Mouse (Mus musculus): ENCODE measurements at regions not wholly inside any gene's neighbourhood (a gene's known extent, or its start where the extent isn't known, plus 50 kb on each side); places are given as distances from the start of the nearest gene placed in this dataset.

- Histone ChIP-seq H3K4me3 (ENCODE audit: low read depth, low read length) (no peak overlapping the region), H3K36me3 (ENCODE audit: control insufficient read depth, insufficient read depth, low read length) (no peaks in the 10 kb centered on the region), H3K4me1 (ENCODE audit: control insufficient read depth, insufficient read depth, insufficient read length, low read length) (no peaks in the 10 kb centered on the region), H3K27me3 (ENCODE audit: control insufficient read depth, insufficient read depth, low read length) (no peaks in the 10 kb centered on the region), H3K27ac (ENCODE audit: insufficient read depth, low read depth, low read length) (no peak overlapping the region)
- TF ChIP-seq CTCF (IDR thresholded peaks at IDR 0.05; ENCODE audit: extremely low read depth, insufficient read length, insufficient replicate concordance, low read depth, low read length) (no peak), POLR2A (IDR thresholded peaks at IDR 0.05; ENCODE audit: low read depth, low read length) (no peak)
- 87% methylated on average over 4 of the region's 4 CpGs for WGBS
Measured at GRCm38 (mm10) chr2:50433166-50433565, 136.6 kb upstream of the Mmadhc start.

DNA sequence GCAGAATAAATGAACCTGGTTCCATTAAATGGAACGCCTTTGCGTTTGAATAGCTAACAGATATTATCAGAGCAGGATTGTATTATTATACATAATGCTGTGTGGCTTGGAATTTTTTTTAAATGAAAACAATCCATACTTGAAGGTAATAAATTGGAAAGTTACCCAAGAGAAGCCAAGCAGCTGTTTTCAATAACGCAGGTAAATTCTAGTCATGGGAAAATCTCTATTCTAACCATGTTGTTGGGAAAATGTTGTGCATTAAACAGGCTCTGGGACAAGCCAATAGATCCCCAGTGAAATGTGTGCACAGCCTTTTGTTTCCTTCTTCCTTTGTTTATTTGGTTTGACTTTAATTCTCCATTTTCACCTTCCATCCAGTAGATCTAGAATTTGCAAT is 128.6 kb upstream of the Mmadhc start:
- TF ChIP-seq CTCF (IDR thresholded peaks at IDR 0.05; ENCODE audit: extremely low read depth, insufficient read length, insufficient replicate concordance, low read depth, low read length) (no peak), POLR2A (IDR thresholded peaks at IDR 0.05; ENCODE audit: low read depth, low read length) (no peak)
- H3K27ac ChIP-seq (ENCODE audit: insufficient read depth, low read depth, low read length): no peak overlapping the region
- H3K4me3 ChIP-seq (ENCODE audit: low read depth, low read length): no peak overlapping the region
- no peaks in the 10 kb centered on the region for H3K27me3 ChIP-seq (ENCODE audit: control insufficient read depth, insufficient read depth, low read length)
- no peaks in the 10 kb centered on the region for H3K36me3 ChIP-seq (ENCODE audit: control insufficient read depth, insufficient read depth, low read length)
- 69% methylated on average over 3 of the region's 3 CpGs for WGBS
- no peaks in the 10 kb centered on the region for H3K4me1 ChIP-seq (ENCODE audit: control insufficient read depth, insufficient read depth, insufficient read length, low read length)

GRCm38 (mm10) chr2:50419648-50420047 is 123.0 kb upstream of the Mmadhc start:
- no peaks in the 10 kb centered on the region for H3K4me1 ChIP-seq (ENCODE audit: control insufficient read depth, insufficient read depth, insufficient read length, low read length)
- H3K27me3 ChIP-seq (ENCODE audit: control insufficient read depth, insufficient read depth, low read length): no peaks in the 10 kb centered on the region
- H3K27ac ChIP-seq (ENCODE audit: insufficient read depth, low read depth, low read length): no peak overlapping the region
- 25% methylated on average over 3 of the region's 3 CpGs for WGBS
- TF ChIP-seq CTCF (IDR thresholded peaks at IDR 0.05; ENCODE audit: extremely low read depth, insufficient read length, insufficient replicate concordance, low read depth, low read length): no peak
- TF ChIP-seq POLR2A (IDR thresholded peaks at IDR 0.05; ENCODE audit: low read depth, low read length): no peak
- no peak overlapping the region for H3K4me3 ChIP-seq (ENCODE audit: low read depth, low read length)
- H3K36me3 ChIP-seq (ENCODE audit: control insufficient read depth, insufficient read depth, low read length): no peaks in the 10 kb centered on the region

GRCm38 (mm10) chr2:50417643-50418042 is 121.0 kb upstream of the Mmadhc start:
- Histone ChIP-seq H3K4me1 (ENCODE audit: control insufficient read depth, insufficient read depth, insufficient read length, low read length) (no peaks in the 10 kb centered on the region), H3K27me3 (ENCODE audit: control insufficient read depth, insufficient read depth, low read length) (no peaks in the 10 kb centered on the region), H3K4me3 (ENCODE audit: low read depth, low read length) (no peak overlapping the region), H3K36me3 (ENCODE audit: control insufficient read depth, insufficient read depth, low read length) (no peaks in the 10 kb centered on the region), H3K27ac (ENCODE audit: insufficient read depth, low read depth, low read length) (no peak overlapping the region)
- WGBS: 76% methylated on average over 5 of the region's 5 CpGs
- TF ChIP-seq POLR2A (IDR thresholded peaks at IDR 0.05; ENCODE audit: low read depth, low read length): no peak
- TF ChIP-seq CTCF (IDR thresholded peaks at IDR 0.05; ENCODE audit: extremely low read depth, insufficient read length, insufficient replicate concordance, low read depth, low read length): no peak

- TF ChIP-seq CTCF (IDR thresholded peaks at IDR 0.05; ENCODE audit: extremely low read depth, insufficient read length, insufficient replicate concordance, low read depth, low read length): no peak
- no peak for TF ChIP-seq POLR2A (IDR thresholded peaks at IDR 0.05; ENCODE audit: low read depth, low read length)
Measured at GRCm38 (mm10) chr2:50417135-50417534, 120.5 kb upstream of the Mmadhc start.

GRCm38 (mm10) chr2:50416056-50416455 is 119.5 kb upstream of the Mmadhc start:
- Histone ChIP-seq H3K4me1 (ENCODE audit: control insufficient read depth, insufficient read depth, insufficient read length, low read length) (no peaks in the 10 kb centered on the region), H3K27ac (ENCODE audit: insufficient read depth, low read depth, low read length) (no peak overlapping the region), H3K4me3 (ENCODE audit: low read depth, low read length) (no peak overlapping the region), H3K27me3 (ENCODE audit: control insufficient read depth, insufficient read depth, low read length) (no peaks in the 10 kb centered on the region), H3K36me3 (ENCODE audit: control insufficient read depth, insufficient read depth, low read length) (no peaks in the 10 kb centered on the region)
- no peak for TF ChIP-seq CTCF (IDR thresholded peaks at IDR 0.05; ENCODE audit: extremely low read depth, insufficient read length, insufficient replicate concordance, low read depth, low read length)
- TF ChIP-seq POLR2A (IDR thresholded peaks at IDR 0.05; ENCODE audit: low read depth, low read length): no peak
- WGBS: 88% methylated on average over 2 of the region's 2 CpGs

More at GRCm38 (mm10) chr2:50417135-50417534, 120.5 kb upstream of the Mmadhc start:
- H3K4me3 ChIP-seq (ENCODE audit: low read depth, low read length): no peak overlapping the region
- H3K27me3 ChIP-seq (ENCODE audit: control insufficient read depth, insufficient read depth, low read length): no peaks in the 10 kb centered on the region
- WGBS: 93% methylated on average over 5 of the region's 5 CpGs
- no peak overlapping the region for H3K27ac ChIP-seq (ENCODE audit: insufficient read depth, low read depth, low read length)
- no peaks in the 10 kb centered on the region for H3K36me3 ChIP-seq (ENCODE audit: control insufficient read depth, insufficient read depth, low read length)
- no peaks in the 10 kb centered on the region for H3K4me1 ChIP-seq (ENCODE audit: control insufficient read depth, insufficient read depth, insufficient read length, low read length)

GRCm38 (mm10) chr2:50405932-50406331 is 109.3 kb upstream of the Mmadhc start:
- Histone ChIP-seq H3K27me3 (ENCODE audit: control insufficient read depth, insufficient read depth, low read length) (no peaks in the 10 kb centered on the region), H3K27ac (ENCODE audit: insufficient read depth, low read depth, low read length) (no peak overlapping the region), H3K4me1 (ENCODE audit: control insufficient read depth, insufficient read depth, insufficient read length, low read length) (no peaks in the 10 kb centered on the region), H3K36me3 (ENCODE audit: control insufficient read depth, insufficient read depth, low read length) (no peaks in the 10 kb centered on the region), H3K4me3 (ENCODE audit: low read depth, low read length) (no peak overlapping the region)
- 67% methylated on average over 4 of the region's 4 CpGs for WGBS
- no peak for TF ChIP-seq POLR2A (IDR thresholded peaks at IDR 0.05; ENCODE audit: low read depth, low read length)
- TF ChIP-seq CTCF (IDR thresholded peaks at IDR 0.05; ENCODE audit: extremely low read depth, insufficient read length, insufficient replicate concordance, low read depth, low read length): no peak

- 82% methylated on average over 6 of the region's 6 CpGs for WGBS
- no peaks in the 10 kb centered on the region for H3K4me1 ChIP-seq (ENCODE audit: control insufficient read depth, insufficient read depth, insufficient read length, low read length)
- H3K27ac ChIP-seq (ENCODE audit: insufficient read depth, low read depth, low read length): no peak overlapping the region
- no peak for TF ChIP-seq CTCF (IDR thresholded peaks at IDR 0.05; ENCODE audit: extremely low read depth, insufficient read length, insufficient replicate concordance, low read depth, low read length)
- no peak for TF ChIP-seq POLR2A (IDR thresholded peaks at IDR 0.05; ENCODE audit: low read depth, low read length)
- H3K36me3 ChIP-seq (ENCODE audit: control insufficient read depth, insufficient read depth, low read length): no peaks in the 10 kb centered on the region
- no peaks in the 10 kb centered on the region for H3K27me3 ChIP-seq (ENCODE audit: control insufficient read depth, insufficient read depth, low read length)
- no peak overlapping the region for H3K4me3 ChIP-seq (ENCODE audit: low read depth, low read length)
Measured at GRCm38 (mm10) chr2:50403106-50403505, 106.5 kb upstream of the Mmadhc start.

Measured in small intestine, adult 2 months (tissue).